Mouse (Mus musculus) liver, embryonic 14.5 days (tissue): Measurements from ENCODE around the gene Il34.

Source experiments
- CTCF ChIP-seq: IDR thresholded peaks from 2 replicates; pipeline ENCODE4 v1.5.1; 2016; ENCODE audit warnings: antibody characterized with exemption, low read depth, control low read depth
- EP300 ChIP-seq: IDR thresholded peaks from 2 replicates; pipeline ENCODE4 v1.6.1; 2016; ENCODE audit warnings: antibody characterized with exemption, low read depth

GRCm38 (mm10) chr8:110708429-110708828, 97.3 kb downstream of the Il34 start:
- TF ChIP-seq CTCF: no peak
- TF ChIP-seq EP300: no peak
